Mouse (Mus musculus): ENCODE measurements at regions not wholly inside any gene's neighbourhood (a gene's known extent, or its start where the extent isn't known, plus 50 kb on each side); places are given as distances from the start of the nearest gene placed in this dataset.

DNA sequence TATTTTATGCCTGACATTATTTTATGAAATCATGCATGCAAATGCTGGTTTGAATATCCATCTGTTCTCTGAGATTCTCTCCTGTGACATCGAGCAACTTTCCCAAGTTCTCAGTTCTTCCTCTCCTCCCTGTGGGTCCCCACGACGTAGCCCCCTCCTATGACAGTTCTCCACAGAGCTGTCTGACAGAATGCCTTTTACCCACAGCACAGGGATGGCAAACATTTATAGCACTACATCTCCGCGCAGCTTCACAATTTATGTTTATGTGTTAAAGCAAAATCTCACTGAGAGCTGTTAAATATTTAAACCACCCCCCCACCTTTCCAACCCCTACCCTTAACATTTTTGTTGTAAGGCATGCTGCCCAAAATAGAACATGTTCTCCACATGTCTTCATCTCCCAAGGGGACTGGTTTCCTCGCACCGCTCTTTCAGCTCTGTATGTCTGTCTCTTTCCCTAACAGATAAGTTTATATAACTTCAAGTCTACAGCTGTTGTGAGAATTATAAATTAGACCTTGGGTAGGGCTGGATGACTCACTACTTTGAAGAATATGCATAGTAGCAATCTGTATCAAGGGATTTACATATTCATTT lies 63.5 kb upstream of the Ndst3 start:
- DNase-seq (ENCODE audit: extremely low spot score in 1 of 2, low spot score in 1 of 2): peak; percentile 44 to 79

DNA sequence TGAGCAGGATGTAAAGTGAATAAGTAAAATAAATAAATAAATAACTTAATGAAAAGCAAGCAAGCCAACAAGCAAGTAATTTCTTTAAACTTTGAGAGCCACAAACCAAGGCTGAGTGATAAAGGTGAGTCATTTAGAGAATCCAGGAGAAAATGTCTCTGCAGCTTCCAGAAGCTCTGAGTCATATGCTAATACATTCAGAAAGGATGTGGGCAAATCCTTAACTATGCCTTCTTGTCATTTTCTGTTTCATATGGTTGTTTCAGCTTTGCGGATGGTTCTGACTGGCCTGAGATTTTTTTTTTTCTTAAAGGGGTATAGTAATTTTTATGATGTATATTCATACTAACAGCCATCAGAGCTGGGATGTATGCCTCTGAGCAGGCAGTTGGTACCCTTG lies 64.3 kb upstream of the Ndst3 start:
- peak; percentile 47 to 67 for DNase-seq (ENCODE audit: extremely low spot score in 1 of 2, low spot score in 1 of 2)

DNA sequence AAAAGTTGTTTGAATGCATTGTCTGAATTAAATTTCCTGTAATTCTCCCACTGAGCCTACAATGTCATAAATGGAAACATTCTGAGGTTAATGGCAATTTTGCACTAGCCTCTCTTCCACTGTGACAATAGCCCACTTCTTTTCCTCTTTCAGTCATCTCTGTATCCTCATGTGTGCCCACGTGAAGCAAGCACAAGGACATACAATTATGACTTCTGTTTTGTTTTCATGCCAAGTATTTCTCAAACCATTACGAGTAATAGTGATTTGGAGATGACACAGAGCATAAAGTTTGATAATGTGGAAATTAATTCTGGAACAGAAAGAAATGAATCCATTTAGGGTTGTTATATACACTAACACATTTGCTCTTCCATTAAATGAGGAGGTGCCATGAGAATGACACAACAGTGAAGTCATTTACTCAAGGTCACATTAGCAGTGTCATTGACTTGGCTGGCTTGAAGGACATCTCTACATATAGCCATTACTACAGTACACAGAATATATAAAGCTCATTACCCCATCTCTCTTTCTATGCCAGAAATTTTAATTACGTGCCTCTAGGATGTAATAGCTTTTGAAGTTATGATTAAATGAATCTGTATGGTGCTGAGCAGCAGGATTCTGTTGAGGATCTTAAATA lies 75.4 kb upstream of the Ndst3 start:
- no peak for DNase-seq (ENCODE audit: extremely low spot score in 1 of 2, low spot score in 1 of 2)

DNA sequence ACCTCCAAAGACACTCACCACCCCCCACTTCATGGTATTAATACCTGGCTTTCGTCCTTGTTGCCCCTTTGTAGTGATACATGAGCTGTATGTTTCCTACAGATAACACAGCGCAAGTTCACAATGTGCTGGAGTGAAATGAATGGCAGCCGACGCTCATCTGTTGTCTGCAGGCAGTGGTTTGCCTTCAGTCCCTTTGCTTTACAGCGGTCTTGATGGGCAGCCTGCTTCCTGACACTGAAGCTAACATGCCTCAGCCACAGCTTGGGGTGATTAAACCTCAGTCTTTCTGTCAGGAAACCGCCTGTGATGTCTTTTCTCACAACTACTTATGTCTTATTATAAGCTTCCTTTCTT lies 75.9 kb upstream of the Ndst3 start:
- no peak for DNase-seq (ENCODE audit: extremely low spot score in 1 of 2, low spot score in 1 of 2)

DNA sequence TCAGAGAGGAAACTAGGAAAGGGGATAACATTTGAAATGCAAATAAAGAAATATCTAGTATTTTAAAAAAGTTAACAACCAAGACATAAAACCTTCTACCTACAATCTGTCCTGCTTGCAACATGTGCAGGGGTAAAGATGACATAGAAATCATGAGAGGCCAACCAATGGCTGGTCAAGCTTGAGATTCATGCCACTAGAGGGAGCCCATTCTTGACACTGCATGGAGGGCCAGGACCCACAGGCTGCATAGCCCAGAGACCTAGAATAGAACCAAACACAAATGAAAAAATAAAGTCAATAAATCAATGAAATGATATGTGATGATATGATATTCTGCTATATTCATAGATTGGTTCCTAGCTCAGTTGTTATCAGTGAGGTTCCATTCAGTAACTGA lies 89.9 kb upstream of the Ndst3 start:
- DNase-seq (ENCODE audit: extremely low spot score in 1 of 2, low spot score in 1 of 2): no peak

DNA sequence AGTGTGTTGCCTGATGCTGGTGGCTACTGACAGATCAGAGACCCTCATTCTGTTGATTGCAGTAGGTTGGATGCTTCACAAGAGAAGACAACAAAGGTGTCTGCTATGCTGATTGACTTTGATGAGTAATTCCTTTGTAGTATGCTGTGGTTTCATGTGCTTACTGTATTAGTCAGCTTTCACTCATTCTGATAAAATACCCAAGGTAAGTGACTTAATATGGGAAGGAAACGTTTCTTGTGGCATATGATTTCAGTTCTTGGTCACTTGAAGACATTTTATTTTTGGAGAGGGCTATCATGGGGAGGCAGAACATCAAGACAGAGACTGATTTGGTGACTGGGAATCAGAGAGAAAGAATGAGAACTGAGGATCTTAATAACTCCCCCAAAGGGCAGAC lies 90.9 kb upstream of the Ndst3 start:
- DNase-seq (ENCODE audit: extremely low spot score in 1 of 2, low spot score in 1 of 2): no peak

DNA sequence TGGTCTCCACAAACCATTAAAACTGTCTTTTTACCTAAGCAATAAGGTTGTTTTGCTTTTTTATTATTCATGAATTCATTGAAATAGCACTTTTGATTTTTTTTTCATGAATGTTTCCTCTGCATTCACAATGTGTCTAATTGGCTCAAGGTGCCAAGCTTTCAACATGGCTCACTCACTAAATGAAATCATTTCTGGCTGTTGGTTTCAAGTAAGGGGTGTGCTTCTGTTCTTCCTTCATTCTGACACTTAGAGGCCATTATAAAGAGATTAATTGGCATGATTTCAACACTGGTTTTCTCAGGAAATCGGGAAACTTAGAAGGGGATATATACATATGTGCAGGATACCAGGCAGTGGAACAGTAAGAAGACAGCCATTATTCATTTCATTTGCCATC lies 93.5 kb upstream of the Ndst3 start:
- no peak for DNase-seq (ENCODE audit: extremely low spot score in 1 of 2, low spot score in 1 of 2)

DNA sequence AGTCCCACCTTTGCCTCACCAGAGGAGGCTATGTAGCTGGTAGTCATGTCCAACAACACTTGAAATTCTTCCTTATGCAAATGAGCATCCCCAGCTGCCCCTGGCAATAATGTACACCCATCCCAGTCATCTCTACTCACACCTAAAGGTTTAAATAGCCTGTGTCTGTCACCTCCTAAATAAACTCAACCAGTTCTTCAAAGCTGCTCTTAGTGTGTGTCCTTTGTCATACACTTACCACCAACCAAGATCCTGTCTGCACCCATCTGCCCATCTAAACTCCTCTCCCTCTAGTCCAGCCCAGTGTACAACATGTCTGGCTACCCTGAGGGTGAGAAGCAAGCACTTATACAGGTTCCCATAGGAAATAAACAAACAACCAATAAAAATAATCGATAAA lies 103.4 kb upstream of the Ndst3 start:
- no peak for DNase-seq (ENCODE audit: extremely low spot score in 1 of 2, low spot score in 1 of 2)

DNA sequence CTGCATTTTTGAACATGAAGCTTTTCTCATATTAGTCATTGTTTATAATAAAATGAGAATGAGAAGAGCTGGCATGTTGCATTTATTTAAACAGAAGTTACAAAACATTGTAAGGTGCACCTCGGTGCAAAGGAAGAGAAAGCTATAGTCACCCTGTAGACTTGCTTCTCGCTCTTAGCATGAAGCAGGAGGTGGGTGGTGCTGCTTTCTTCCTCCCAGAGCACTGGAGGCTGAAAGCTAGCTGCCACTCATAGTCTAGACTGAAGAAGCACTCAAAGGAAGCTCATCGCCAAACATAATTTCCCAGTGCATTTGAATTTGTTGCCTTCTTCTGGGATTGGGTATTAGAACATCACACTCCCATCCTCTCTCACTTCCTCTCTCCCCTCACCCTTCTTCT lies 114.7 kb upstream of the Ndst3 start:
- DNase-seq (ENCODE audit: extremely low spot score in 1 of 2, low spot score in 1 of 2): peak in 1 of 2 experiments; percentile 30

DNA sequence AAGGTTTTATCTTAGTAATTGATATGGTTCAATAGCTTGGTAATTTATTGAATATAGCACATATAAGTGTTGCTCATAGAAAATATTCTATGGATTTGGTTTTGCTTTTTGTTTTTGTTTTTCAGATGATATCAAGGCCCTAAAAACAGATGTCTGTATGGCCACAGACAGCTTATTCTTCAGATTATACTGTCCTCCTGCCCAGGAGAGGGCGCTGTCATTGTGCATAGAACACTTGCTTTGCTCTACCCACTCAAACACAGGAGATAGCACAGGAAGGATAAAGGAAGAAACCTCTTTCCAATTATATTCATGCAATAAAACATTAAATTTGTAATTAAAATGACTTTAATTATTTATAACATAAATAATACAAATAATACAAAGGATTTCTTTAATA lies 115.4 kb upstream of the Ndst3 start:
- DNase-seq (ENCODE audit: extremely low spot score in 1 of 2, low spot score in 1 of 2): no peak

DNA sequence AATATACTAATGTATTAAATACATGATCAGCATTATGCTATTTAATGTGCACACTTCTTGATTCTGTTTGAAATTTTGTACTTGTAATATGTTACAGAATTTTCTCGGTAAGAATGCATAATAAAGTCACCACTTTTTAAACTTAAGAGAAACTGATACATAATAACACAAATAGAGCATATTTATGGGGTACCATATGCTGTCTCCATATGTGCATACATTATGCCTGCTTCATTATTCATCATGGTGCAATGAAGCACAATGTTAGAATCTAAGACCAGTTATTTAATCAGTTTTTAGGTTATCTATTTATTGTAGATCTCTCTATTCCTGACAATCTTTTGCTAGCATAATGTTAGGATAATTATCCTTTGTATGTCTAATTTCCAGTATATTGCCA lies 115.9 kb upstream of the Ndst3 start:
- peak in 1 of 2 experiments; percentile 42 for DNase-seq (ENCODE audit: extremely low spot score in 1 of 2, low spot score in 1 of 2)

DNA sequence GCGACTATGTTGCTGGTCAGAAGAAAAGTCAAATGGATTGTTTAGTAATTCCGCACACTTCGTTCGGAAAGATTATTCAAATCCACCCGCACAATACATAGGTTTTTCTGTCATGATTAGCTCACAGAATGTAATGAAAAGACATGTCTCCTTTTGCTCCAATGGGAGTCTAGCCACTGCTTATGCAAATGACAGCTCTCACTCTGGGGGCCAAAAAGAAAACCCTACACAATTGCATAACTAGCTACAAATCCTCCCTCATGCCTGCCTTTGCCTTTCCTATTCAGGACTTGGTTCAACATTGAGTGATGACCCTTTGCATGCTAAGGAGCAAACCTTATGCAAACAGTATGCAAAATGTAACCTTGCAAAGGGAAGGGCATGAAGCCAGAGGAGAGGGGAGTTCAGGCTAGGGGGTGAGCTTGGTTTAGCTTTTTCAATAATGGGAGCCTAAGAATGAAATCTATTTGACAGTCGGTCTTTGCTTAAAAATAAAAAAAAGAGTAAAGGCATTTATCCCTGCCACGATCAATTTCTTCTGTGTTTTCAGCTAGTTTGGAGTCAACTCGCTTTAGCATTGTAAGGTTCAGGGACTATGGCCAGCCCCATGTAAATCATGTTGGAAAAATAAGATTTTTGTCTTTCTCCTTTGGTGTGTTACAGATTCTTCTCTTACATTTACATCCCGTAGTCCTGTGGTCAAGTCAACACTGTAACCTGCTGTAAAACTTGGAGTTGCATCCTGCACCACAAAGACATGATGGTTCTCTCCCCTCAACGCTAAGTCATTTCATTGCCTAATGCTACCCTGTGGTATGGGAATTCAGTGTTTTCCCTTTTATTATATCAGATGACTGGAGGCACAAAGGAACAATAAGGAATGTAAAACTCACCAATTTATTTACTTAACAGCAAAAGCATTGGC lies 119.6 kb upstream of the Ndst3 start:
- no peak for DNase-seq (ENCODE audit: extremely low spot score in 1 of 2, low spot score in 1 of 2)

DNA sequence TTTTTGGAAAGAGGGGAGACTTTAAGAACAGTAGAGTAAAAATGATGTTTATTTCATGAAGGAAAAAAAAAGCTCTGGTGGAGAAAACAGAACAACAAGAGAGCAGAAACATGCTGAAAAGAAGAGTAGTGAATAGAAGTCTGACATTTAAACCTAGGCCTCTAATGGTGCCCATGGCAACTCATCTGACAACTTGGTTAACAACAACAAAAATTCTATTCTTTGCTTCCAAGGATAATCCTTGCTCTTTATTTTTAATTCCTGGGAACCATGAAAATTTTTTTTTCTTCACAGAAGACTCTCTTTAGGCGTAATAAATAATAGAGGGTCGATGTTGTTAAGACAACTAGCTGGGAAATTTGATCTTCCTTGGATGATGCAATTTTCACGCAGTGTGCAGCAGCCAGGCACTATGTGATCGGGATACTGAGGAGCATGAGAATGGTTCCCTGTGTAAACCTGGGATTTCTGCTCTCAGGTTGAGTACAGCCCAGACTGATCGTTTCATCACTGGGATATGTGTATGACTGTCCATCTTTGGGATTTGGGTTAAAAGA lies 120.4 kb upstream of the Ndst3 start:
- DNase-seq (ENCODE audit: extremely low spot score in 1 of 2, low spot score in 1 of 2): no peak

DNA sequence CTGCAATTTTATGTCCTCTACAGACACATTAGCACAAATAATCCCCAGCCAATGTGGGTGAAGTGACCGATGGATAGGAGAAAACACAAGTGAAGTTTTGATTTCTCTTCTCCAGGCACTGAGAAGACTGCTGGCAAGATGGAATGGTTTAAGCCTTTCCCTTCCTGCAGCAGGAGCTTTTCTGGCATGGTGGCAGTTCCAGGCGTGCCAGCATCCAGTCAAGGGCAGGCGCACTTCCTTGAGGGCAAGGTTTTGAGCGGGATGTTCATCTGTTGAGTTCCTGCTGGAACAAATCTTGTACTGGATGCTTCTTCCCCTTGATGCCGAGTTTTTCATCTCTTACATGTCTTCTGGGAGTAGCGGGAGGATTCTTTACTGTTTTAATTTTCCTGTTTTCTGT lies 138.1 kb upstream of the Ndst3 start:
- no peak for DNase-seq (ENCODE audit: extremely low spot score in 1 of 2, low spot score in 1 of 2)

DNA sequence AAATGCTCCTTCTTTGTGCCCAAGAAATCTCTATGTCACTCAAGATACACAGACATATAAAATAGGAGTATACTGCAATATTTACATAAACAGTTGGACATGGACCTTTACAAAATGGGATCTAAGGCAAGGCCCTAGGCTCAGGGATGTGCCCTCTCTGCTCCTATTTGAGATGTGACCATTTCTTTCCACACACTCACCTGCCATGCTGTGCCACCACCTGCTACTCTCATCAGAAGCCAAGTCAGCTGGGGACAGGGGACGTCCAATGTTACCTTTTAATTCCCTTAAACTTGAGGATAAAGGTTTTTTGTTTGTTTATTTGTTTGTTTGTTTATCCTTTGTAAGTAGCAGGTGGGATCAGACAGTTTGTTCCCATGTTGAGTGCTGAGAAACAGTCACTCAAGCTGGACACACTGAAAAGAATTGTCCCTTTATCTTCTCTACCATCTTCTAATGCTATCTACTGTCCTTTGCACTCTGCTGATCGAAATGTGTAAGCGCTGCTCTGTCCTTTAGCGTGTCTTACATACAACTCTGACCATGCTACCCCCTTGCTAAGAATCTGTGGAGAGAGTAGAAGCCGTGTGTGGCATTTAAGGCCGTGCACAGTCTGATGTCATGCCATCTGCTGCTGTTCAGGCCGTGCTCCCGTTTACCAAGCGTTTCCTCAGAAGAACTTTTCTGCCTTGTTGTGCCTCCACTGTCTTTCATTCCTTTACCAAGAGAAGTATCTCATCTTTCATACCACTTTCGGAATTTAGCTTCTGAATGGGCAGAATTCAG lies 147.9 kb upstream of the Ndst3 start:
- no peak for DNase-seq (ENCODE audit: extremely low spot score in 1 of 2, low spot score in 1 of 2)

DNA sequence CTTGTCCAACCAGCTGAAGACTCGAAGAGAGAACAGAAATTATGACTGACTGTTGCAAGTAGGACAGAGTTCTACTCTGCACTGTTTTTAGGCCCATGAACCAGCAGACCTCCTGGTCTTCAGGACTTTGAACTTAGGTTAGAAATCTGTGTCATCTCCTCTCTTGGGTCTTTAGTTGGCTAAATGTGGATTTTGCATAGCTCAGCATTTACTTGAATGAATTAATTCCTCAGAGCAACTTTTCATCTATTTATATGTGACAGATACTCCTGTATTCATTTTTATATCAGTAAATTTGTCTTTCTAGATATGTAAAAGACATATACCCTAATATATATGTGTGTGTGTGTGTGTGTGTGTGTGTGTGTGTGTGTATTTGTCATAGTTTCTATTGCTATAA lies 155.9 kb upstream of the Ndst3 start:
- DNase-seq (ENCODE audit: extremely low spot score in 1 of 2, low spot score in 1 of 2): no peak

DNA sequence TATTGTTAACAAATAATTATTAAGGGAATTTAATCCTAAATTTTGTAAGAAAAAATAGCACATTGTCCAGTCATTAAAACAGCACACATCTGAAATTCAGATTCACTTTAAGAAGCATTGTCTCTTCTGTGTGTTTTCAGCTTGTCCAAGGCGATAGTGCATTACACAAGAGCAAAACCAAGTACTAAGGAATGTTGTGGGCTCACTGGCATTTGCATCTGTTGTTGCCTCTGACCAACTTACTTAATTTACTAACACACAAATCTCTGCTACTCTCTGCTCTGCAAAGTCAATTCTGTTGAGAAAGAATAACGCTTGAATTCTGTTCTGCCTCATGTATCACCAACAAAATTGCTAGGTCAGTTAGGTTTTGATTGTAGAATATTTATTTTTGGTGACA lies 158.0 kb upstream of the Ndst3 start:
- no peak for DNase-seq (ENCODE audit: extremely low spot score in 1 of 2, low spot score in 1 of 2)

DNA sequence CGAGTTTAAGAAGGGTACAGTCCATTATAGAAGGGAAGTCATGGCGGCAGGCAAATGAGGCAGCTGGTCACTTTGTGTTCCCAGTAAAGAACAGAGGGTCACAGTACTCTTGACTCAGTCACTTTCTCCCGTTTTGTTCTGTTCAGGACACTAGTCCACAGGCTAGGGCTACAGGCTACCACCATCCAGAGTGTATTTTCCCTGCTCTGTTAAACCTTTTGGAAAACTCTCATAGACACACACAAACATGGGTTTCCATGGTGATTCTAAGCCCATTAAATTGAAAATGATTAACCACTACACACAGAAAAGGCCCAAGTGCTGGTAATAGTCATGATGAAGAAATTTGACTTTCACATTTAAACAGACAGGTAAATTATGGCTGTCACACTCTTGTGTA lies 162.2 kb upstream of the Ndst3 start:
- no peak for DNase-seq (ENCODE audit: extremely low spot score in 1 of 2, low spot score in 1 of 2)

DNA sequence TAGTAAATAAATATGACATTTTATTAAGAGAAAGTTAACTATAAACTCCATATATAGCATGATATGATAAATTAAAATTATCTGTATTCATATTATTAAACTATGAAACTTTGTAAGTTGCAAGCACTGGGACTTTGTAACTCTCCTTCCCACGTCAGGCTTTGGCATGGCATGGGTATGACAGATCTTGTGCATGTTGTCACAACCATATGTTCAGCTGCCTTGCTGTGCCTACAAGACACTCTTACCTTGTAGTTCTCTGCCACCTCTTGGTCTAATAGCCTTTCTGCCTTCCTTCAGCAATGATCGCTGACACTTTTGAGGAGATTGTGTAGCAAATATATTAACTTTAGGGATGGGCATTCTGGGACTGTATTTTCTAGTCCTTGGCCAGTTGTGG lies 183.1 kb upstream of the Ndst3 start:
- DNase-seq (ENCODE audit: extremely low spot score in 1 of 2, low spot score in 1 of 2): no peak

DNA sequence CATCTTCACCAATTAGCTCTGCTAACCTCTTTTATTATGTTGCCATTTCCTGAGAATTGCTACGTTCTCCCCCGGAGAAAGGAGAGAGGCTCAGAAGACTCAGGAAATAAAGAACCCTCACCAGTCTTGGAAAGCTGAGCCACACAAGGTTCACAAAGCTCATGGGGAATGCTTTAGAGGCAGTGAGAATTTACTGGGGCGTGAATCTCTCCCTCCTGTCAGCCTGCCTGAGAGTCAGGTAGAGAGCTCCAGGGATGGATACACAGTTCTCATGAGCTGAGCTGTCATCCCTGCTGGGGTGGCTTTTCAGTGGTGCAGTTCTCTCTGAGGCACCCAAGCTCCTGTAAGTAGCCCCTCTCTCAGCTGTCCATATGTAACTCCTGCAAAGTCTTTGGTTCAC lies 203.0 kb upstream of the Ndst3 start:
- DNase-seq (ENCODE audit: extremely low spot score in 1 of 2, low spot score in 1 of 2): no peak

Measured in frontal cortex, adult 2 months (tissue).